Mouse (Mus musculus): Measurements from ENCODE around the gene Plekhm3.

- TF ChIP-seq GATA1 (IDR thresholded peaks at IDR 0.05; ENCODE audit: borderline replicate concordance, low read length) (no peak), FLI1 (IDR thresholded peaks at IDR 0.05; ENCODE audit: low read length) (no peak)
Measured at GRCm38 (mm10) chr1:64866140-64866539, 90.5 kb downstream of the Plekhm3 start.
